Mouse (Mus musculus) megakaryocyte-erythroid progenitor cell, adult 5-6 weeks (primary cell): ENCODE measurements around the gene Rasgrf2. TPM values are rescaled to one million over a fixed set of nuclear protein-coding genes. Genes with fewer than 3 reads are reported as not detected.
"Not testable (repeated sequence)": the region's sequence is repeated elsewhere in the genome, so short reads cannot be mapped to it uniquely, and the experiment has no call there.

Experiments
- ATAC-seq: replicated peaks from 2 replicates; pipeline ENCODE4 v1.8.0; 2016; ENCODE audit warnings: mild to moderate bottlenecking, inconsistent platforms; ENCODE audit not compliant: severe bottlenecking, poor library complexity, low FRiP score, low TSS enrichment
- total RNA-seq, 2 experiments: library from RNA; stranded (forward) in 1 of 2; stranded (reverse) in 1 of 2; fragments of 200-1000, 215-1000 nt in 1 of 2; fragments of >200 nt in 1 of 2; fragmentation: Nextera tagmentation in 1 of 2; gene quantifications; 2 replicates each; pipeline ENCODE4 v1.2.3; 2014 to 2017

Rasgrf2 gene
- total RNA-seq (2014; fragmentation: Nextera tagmentation) (0.17 and 0.74 TPM in 2 replicates), total RNA-seq (2017) (not detected in 2 replicates)

DNA sequence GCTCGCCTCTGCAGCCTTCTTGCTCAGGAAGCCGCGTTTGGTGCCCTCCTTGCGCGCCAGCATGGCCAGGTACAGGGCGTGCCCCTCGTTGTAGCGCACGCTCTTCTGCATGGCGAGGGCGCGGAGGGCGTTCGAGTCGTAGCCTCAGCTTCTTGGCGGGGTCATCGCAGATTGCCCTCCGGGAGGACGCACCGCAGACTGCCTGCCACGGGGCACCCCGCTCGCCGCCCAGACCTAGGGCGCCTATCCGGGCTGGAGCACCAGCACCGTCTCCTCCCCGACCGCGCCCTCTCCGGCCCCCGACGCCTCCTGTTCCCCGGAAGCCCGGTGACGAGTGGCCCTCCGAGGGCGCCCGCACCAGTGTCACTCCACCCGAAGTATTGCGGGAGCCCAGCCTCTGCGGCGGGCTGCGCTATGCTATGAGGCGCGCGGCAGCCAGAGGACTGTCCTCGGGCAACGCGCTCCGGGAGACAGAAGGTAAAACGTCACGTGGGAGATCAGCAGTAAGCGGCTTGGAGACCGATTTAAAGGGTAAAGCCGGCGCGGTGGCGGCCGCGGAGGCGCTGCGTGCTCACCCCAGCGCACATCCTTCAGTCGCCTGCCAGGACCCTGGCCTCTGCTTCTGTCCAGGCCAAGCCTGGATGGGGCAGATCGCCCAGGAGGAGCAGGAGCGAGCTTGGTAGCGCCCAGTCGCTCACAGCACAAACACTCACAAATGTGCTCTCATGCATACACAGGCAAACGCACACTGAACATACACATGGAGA lies at the start of gene Rasgrf2:
TSS of gene Rasgrf2 (minus strand) at position 273 of the 767 bp plus-strand sequence.
- no peak for ATAC-seq

DNA sequence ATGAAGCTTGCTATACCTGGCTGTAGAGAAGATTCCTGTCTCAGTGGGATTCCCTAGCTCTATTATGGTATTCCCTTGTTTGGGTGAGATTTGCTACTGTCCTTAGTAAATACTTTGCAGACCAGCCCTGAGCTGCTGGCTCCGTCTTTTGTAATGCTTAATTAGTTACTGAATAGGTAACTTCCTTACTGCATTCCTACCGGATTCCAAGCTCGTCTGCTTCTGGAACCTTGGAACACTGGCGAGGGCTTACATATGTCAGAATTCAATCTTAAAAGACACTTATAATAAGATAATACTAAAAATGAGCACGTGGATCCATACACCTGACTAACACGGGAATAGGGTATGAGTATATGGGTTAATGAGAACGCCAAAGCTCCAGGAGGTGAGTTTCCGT lies 41.2 kb upstream of the Rasgrf2 start:
- ATAC-seq, result not testable (repeated sequence)

DNA sequence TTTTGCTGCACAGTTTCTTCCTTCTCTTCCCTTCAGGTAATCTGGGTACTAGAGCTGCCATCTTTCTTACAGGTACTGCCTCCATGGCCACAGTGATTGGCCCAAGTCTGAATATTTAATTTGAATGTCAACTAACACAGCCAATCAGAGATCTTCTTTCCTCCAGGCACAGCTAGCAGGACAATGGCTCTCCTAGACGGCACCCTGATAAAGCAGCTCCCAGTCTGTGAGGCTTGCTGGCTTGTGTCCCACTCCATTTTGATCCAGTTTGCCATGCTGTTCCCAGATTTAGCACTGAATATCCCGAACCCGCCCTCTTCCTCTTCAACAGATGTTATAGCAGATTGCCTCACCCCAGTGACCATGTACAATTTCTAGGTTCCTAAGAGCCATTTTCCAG lies 19.1 kb upstream of the Rasgrf2 start:
- ATAC-seq, result no peak

DNA sequence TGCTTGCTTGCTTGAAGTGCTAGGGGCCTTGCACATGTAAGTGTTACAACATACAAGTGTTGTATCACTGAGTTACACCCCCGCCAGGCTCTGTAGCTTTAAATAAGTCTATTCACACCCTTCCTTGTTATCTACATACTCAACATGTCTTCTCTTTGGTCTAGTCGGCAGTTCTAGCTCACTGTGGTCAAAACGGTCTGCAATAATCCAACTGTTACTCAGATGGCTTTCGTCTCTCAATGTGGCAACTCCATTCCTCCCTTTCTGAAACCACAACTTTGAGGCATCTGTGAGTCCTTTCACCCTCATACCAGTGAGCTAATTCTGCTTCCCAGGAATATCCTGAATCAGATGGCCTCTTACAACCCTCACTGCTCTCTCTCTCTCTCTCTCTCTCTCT lies 17.4 kb upstream of the Rasgrf2 start:
- no peak for ATAC-seq

DNA sequence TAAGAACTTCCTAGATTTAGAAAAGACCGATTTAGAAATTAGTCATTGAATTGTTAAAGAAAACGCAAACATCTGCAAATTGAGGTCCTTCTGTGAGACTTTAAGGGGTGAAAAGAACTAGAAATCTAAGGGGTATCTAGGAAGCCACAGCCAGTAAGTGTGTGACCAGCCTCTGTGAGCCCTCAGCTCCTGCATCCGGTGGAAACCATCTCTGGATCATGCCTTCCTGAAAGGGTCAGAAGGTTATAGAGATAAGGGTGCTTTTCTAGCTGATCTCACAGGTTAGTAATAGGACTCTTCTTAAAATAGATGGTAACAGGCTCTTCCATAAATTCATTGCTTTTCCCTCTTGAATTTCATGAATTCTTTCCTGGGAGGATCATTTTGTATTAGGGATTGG lies 3.3 kb upstream of the Rasgrf2 start:
- no peak for ATAC-seq

DNA sequence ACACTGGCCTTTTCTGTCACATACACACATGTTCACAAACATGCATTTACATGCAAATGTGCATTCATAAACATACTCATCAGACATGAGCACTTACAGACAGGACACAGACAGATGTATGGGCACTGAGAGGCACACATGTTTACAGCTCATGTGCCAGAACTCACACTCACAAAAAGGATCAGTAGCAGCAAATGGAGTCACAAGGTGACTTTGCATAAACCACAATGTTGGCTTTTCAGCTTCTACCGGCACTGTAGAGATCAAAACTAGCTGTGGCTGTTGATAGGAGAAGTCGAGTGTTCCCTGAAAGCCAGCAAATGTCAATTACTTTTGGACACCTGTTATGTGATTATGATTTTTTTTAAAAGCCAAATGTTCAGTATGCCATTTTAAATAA lies 1.1 kb upstream of the Rasgrf2 start:
- no peak for ATAC-seq

DNA sequence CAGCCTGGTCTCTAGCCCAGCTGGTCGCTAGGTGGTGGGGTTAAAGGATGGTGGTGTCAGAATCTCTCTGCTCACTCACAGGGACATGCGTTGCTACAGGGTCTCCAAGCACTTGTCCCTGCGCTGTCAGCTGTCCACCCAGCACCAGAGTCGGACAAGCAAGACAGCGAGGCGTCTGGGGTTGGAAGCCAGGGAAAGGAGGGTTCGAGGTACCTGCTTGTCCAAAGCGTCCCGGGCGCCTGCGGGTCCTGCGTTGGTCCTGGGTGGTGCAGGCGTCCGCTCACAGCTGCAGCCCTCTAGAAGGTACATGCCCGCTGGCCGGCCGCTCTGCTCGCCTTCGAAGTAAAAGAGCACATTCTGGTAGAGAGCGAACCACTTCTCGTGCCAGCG lies 467 bp downstream of the Rasgrf2 start:
- ATAC-seq, result no peak

DNA sequence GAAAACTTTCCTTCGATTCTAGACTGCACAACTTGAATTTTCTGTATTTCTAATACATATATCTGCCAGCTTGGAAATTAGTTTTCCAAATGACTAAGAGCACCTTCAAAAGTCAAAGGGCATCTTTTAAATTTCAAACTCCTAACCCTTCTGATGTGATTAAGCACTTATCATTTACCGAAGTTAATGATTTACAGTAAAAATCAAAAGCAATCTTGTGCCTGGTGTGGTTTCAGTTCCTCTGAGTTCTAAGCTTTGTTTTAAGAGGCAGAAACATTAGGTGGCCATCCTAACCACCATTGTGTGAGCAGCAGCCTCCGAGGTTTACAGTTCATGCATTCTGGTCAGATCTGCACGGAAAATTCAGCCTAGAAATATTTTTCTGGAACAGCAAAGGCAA lies 1.6 kb downstream of the Rasgrf2 start:
- no peak for ATAC-seq

DNA sequence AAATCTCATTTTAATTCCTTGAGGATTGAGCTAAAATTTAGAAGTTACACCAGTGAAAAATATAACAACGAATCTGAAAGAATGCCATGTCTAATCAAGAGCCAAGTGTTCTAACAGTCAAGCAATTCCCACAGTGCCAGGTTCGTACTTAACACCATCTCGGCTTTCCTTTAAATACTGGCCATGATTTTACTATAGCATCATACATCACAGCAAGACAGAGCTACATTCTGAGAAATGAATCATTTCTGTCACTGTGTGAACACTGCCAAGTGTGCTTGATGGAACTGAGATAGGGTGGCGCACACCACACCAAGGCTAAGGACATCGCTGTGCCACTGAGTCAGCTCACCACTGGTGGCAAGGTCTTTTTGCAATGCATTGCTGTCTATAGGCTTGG lies 5.6 kb downstream of the Rasgrf2 start:
- no peak for ATAC-seq

DNA sequence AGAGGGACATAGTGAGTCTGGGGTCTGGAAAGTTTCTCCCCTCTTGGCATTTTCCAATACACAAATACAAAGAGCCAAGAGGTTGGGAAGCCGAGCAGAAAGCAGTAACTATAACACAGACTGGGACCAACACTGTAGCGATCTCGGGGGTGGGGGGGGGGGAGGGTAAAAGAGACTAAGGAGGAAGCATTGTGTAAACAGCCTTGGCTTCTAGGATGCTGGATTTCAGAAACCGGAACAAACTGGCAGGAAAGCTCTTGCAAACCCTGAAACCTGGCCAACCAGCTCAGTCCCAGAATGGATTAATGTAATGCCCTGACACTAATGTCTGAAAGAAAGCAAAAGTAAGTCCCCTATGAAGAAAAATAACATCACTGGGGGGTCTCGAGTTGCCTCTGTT lies 11.8 kb downstream of the Rasgrf2 start:
- no peak for ATAC-seq

DNA sequence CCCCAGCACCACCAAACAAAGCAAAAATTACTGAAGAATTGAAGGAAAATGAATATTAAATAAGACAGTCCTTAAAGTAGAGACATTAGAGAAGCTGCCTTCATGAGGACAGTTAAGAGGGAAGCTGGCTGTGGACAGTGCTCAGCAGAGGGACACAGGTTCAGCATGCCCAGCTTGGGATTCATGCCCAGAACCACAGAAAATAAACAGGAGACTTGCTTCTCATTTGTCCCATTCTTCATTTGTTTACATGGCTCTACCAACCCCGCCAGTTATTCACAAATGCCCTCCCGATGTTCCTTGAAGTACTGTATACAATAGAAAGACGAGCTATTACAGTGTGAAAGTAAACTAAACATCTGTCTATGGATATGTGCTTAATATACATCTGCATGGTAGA lies 17.4 kb downstream of the Rasgrf2 start:
- ATAC-seq, result no peak

DNA sequence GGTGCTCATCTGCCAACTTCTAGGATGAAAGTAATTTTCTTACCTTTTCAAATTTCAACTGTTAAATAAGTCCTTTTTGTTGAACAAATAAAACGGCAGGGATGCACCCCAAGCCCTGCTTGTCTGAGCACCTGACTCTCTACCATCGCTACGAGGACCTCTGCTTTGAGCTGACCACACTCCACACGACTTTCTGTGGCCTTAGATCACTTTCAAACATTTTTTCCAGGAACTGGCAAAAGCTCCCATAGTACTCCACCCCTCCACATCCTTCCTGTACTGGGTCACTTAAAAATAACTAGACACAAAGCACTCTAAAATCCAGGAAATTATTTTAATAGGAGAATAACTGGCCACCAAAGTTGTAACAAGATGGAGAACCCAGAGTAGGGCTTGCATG lies 23.2 kb downstream of the Rasgrf2 start:
- ATAC-seq, result no peak

DNA sequence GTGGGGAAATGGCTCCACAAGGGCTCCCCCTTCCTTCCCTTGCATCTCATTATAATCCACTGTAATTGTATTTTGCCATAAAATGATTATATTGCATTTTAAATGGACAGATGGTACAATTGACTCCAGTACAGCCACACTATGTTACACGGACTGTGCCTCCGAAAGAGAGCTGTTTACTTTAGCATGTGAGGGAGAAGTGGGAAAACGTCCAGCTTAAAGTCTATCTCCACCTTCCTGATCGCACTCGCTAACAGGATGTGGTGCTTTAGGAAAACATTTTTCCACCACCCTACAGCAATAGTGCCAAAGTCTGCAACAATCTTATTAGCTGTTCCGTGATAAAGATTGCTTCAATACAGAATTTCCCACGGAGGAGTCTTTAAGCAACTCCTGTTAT lies 27.2 kb downstream of the Rasgrf2 start:
- ATAC-seq, result no peak

DNA sequence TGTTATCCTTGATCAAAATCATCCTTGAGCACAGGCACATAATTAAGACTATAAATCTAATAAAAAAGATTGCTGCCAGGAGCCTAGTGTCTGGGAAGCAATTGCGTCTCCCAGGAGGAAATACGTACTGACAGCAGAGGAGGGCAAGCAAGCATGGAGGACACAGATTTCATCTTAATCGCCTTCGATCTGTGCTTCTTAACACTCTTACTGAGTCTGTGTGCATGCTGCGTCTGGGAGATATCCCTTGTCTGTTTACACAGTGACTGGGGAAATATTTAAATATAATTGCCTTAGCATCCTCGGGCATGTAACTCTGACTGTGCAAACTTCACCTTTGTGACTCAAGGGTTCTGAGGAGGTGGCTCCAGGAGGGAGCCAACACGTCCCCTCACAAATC lies 33.0 kb downstream of the Rasgrf2 start:
- no peak for ATAC-seq

DNA sequence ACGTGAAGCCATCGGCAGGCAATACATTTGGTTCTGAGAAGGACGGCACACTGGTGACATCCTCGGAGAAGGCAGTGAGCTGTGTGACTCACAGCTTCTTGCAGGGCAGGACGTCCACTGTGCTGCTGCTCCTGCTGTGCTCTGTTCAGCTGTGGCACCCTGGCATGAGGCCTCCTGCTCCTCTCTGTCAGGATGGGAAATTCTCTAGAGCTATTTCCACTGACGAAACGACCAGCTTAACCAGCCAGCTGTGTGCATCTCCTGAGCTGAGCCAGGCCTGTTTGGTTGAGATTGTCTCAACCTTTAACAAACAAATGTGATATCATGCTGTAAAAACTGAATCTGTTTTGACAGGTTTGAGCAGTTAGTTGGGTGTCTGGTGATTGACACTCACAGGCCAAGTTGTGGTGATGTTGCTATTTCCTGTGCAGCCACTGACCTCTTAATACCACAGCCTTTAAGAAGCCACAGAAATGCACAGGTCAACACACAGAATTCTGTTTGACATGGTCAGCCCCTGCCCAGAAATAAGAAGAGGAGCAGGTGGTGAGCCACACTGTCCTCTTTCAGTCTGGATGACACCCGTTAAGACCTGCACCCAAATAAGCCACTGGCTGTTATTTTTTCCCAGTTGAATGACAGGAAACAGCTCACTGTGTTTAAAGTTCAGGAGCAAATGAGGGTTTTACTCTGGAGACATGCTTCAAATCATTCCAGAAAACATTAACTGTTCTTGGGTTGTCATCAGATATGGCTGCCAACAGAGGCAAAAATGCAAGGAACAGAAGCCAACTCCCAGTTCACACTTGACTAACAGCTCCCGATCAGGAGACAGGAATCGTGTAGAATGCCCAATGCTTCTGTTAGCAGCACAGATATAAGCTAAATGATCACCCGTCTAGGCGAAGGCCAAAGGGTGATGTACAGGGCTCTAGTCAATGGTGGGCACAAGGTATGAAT lies 36.0 kb downstream of the Rasgrf2 start:
- no peak for ATAC-seq

DNA sequence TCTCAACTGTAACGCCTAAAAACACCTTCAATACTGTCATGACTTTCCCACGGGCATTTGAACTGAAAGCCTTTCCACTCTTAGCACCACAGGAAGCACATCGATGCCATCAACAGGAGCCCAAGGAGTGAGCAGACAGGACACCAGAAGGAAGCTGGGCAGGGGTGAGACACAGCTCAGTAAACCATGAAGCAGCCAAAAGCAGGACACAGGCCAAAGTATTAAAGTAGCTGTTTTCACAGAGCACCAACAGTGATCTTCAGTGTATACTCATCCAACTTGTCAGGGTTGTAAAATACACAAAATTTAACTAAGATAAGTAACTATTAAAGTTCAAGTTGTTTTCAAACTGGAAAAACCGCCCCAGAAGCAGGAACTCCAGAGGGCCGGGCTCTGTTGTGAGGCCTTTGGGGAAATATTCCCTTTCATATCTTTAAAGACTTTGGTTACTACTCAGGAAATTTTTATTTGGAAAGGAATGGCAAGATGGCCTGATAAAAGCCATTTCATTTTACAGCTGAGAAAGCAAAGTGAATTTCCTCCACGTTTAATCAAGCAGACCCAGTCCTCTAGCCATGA lies 37.7 kb downstream of the Rasgrf2 start:
- ATAC-seq, result no peak

DNA sequence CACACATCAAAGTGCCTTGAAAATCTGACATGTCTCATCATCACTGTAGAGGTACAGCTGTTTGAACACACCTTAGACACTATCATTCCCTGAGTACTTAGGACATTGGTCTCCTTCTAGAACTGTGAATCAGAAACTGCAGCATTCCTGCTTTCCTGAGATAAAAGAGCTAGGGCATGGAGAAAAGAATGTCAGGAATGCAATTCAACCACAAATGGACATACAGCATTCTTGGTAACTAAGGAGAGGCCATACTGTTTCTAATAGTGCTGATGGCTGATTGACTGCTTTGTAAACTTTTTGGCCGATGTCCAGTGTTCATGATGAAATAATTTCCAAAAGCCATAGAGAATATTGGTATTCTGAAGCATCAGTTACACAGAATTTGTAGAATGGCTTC lies 58.3 kb downstream of the Rasgrf2 start:
- ATAC-seq, result no peak

DNA sequence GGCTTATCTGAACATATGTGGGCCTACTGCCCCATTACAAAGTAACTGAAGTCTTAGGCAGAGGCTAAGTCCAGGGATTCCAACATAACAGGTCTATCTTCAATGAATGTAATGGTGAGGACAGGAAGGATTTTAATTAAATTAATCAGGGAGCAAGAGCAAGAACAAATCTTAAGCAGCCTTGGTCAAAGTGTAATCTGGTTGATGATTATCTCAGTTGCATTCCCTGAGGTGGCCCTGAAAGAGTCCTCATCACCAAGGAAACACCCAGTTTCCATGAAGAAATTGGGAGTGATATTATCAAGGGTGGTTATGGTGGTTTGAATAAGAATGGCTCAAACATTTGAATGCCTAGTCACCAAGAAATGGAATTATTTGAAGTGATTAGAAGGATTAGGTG lies 62.8 kb downstream of the Rasgrf2 start:
- ATAC-seq, result no peak

DNA sequence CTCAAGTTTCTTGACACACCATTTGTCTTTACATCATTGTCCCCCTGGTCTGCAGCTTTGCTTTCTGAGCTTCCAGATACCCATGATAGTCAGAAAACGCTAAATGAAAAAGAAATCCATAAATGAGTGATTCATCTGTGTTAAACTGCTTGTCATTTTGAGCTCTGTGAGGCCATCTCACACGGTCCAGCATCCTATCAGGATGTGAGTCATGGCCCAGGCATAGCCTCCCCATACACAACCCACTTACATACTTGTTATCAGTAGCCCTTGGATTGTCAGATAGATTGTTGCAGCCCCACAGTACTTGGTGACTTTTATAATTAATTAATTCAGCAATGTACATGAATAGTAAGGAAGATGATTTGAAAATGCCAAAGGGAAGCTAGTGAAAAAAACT lies 63.6 kb downstream of the Rasgrf2 start:
- ATAC-seq, result no peak

DNA sequence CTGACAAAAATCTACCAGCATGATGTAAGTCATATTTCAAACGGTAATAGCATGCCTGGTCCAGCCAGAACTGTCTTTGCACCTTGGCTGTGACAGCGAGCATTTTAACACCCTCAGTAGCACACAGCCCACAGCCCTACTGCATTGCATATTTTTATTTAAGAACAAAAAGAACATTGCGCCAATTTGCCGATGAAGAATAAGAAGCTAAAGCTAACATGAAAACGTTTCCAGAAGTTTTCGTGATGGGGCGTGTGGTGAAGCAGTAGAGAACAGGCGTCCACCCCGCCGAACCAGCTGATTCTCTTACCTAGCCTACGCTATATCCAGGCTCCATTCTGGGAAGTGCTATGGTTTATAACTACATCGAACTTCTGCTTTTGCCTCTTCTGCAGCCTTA lies 77.7 kb downstream of the Rasgrf2 start:
- no peak for ATAC-seq
